Mouse (Mus musculus) E14TG2a.4 (cell line): ENCODE measurements around the gene Dock2.

Experiments used
- H3K27me3 ChIP-seq: 2 replicates; pipeline ENCODE4 v1.6.1; 2014; ENCODE audit warnings: low read length, control low read depth; ENCODE audit not compliant: insufficient read depth
- H3K36me3 ChIP-seq: 2 replicates; pipeline ENCODE4 v1.6.1; 2014; ENCODE audit warnings: low read length, control low read depth; ENCODE audit not compliant: insufficient read depth
- H3K4me1 ChIP-seq: replicated peaks from 2 replicates; pipeline ENCODE4 v1.6.1; 2014; ENCODE audit warnings: low read depth, low read length, control low read depth
- H3K4me3 ChIP-seq: replicated peaks from 2 replicates; pipeline ENCODE4 v1.5.1; 2014; ENCODE audit warnings: mild to moderate bottlenecking, low read length
- H3K9me3 ChIP-seq: 2 replicates; pipeline ENCODE4 v1.6.1; 2014; ENCODE audit warnings: low read length, control low read depth
- CTCF ChIP-seq: conservative IDR thresholded peaks from 2 replicates; pipeline ENCODE4 v1.5.1; 2014; ENCODE audit warnings: low read length
- NANOG ChIP-seq: IDR thresholded peaks from 2 replicates; pipeline ENCODE4 v1.6.1; 2014; ENCODE audit warnings: borderline replicate concordance, low read length, mixed read lengths
- POU5F1 ChIP-seq: IDR thresholded peaks from 2 replicates; pipeline ENCODE4 v1.6.1; 2014; ENCODE audit warnings: low read length, borderline replicate concordance

Gene Dock2

DNA sequence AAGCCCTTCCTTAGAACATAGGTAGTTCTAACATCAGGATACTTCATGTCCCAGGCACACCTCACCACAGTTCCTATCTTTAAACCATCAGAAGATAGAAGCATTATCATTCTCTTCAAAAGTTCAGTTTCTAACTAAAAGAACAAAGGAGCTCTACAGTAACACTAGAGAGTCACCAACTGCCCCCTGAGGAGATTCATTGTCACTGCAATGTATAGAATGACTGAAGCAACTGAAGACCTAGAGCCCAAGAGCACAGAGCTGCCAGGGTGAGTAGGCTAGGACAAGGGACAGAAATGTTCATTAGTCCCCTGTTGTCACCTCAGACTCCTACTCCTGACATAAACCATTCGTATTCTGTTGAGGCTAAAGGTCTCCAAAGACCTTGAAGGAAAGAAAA lies 316.6 kb downstream of the Dock2 start:
- Histone ChIP-seq H3K9me3 (no peaks in the 10 kb centered on the region), H3K4me1 (no peaks in the 10 kb centered on the region), H3K4me3 (no peak overlapping the region), H3K36me3 (no peaks in the 10 kb centered on the region), H3K27me3 (no peaks in the 10 kb centered on the region)
- TF ChIP-seq POU5F1 (no peak), CTCF (no peak), NANOG (no peak)

- H3K4me3 ChIP-seq: no peak overlapping the region
- H3K4me1 ChIP-seq: no peaks in the 10 kb centered on the region
- H3K9me3 ChIP-seq: no peaks in the 10 kb centered on the region
- H3K36me3 ChIP-seq: no peaks in the 10 kb centered on the region
- TF ChIP-seq POU5F1: no peak
- TF ChIP-seq NANOG: no peak
- TF ChIP-seq CTCF: no peak
- 0 out of 2 replicates have a peak, but pooled peaks cover 2% of the 10 kb centered on the region for H3K27me3 ChIP-seq
Observed at GRCm38 (mm10) chr11:34449944-34450343, 333.7 kb downstream of the Dock2 start.

- TF ChIP-seq NANOG (no peak), POU5F1 (no peak), CTCF (no peak)
- H3K4me3 ChIP-seq: no peak overlapping the region
- H3K4me1 ChIP-seq: no peaks in the 10 kb centered on the region
- H3K27me3 ChIP-seq: 0 out of 2 replicates have a peak, but pooled peaks cover 2% of the 10 kb centered on the region
- no peaks in the 10 kb centered on the region for H3K9me3 ChIP-seq
- no peaks in the 10 kb centered on the region for H3K36me3 ChIP-seq
Observed at GRCm38 (mm10) chr11:34447891-34448290, 335.8 kb downstream of the Dock2 start.

DNA sequence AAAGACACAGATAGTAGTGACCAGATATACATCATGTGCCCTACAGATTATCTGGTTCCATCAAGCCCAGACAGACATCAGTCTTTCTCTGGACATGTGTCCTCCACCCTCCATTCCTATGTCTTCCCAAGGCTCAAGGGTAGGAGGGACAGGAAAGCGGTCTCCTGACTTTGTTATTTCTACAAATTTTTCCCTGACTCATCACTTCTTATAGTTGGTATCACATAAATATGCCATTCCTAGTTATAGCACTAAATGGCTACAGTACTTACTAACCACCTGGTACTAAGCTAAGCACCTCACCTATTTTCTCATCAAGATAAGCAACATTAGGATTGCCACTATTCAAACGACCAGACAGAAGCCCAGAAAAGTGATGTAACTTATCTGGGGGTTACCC lies 345.3 kb downstream of the Dock2 start:
- TF ChIP-seq NANOG (no peak), CTCF (no peak), POU5F1 (no peak)
- Histone ChIP-seq H3K4me1 (peaks cover 34% of the 10 kb centered on the region), H3K4me3 (no peak overlapping the region), H3K9me3 (no peaks in the 10 kb centered on the region), H3K27me3 (no peaks in the 10 kb centered on the region), H3K36me3 (no peaks in the 10 kb centered on the region)

- no peak overlapping the region for H3K4me3 ChIP-seq
- H3K27me3 ChIP-seq: no peaks in the 10 kb centered on the region
- no peaks in the 10 kb centered on the region for H3K36me3 ChIP-seq
- H3K4me1 ChIP-seq: peaks cover 44% of the 10 kb centered on the region
- TF ChIP-seq NANOG: no peak
- TF ChIP-seq POU5F1: no peak
- TF ChIP-seq CTCF: no peak
- H3K9me3 ChIP-seq: no peaks in the 10 kb centered on the region
Observed at GRCm38 (mm10) chr11:34437446-34437845, 346.2 kb downstream of the Dock2 start.

DNA sequence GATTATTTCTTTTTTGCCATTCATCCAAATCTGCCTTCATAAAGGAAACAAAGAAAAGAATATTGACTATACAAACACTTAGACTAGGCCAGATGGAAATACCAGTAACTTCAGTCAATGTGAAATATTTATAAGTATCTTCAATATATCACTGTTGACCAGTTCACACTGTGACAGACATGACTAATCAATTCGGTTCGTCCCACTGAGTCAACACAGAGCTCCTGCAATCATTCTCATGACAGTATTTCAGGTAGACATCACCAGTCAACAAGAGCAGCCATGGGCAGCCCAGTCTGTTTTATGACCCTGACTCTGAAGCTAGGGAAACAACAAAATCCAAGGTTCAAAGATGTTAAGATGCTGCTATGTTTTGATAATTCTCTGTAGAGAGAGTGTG lies 351.7 kb downstream of the Dock2 start:
- H3K9me3 ChIP-seq: no peaks in the 10 kb centered on the region
- no peaks in the 10 kb centered on the region for H3K36me3 ChIP-seq
- H3K27me3 ChIP-seq: no peaks in the 10 kb centered on the region; the same call in 1 of the 2 replicates
- H3K4me1 ChIP-seq: peaks cover 45% of the 10 kb centered on the region
- no peak overlapping the region for H3K4me3 ChIP-seq
- TF ChIP-seq CTCF (no peak), POU5F1 (no peak), NANOG (no peak)

DNA sequence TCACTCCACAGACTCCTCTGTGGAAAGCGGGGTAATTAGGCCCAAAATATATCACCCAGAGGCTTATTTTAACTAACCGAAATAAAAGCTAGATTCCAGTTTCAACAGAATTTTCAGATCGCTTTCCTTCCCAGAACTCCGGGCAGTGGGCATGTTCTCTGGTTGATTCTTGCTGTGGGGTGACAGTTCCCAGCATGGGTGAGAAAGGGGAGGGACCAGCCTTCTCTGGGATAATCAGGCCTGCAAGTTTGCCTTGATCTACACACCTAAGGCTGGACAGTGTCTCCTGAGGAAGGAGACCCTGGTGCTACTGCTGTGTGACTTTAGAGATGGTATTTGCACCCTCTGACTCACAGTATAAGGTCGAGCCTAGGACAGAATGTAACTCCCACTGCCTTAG lies 352.3 kb downstream of the Dock2 start:
- Histone ChIP-seq H3K4me1 (peaks cover 39% of the 10 kb centered on the region), H3K36me3 (no peaks in the 10 kb centered on the region), H3K9me3 (no peaks in the 10 kb centered on the region), H3K27me3 (no peaks in the 10 kb centered on the region; the same call in 1 of the 2 replicates), H3K4me3 (no peak overlapping the region)
- TF ChIP-seq POU5F1 (no peak), NANOG (no peak), CTCF (no peak)

- Histone ChIP-seq H3K27me3 (no peaks in the 10 kb centered on the region; the same call in 1 of the 2 replicates), H3K36me3 (no peaks in the 10 kb centered on the region), H3K4me3 (no peak overlapping the region), H3K4me1 (peaks cover 37% of the 10 kb centered on the region), H3K9me3 (no peaks in the 10 kb centered on the region)
- TF ChIP-seq POU5F1 (peak; percentile 63; the same call in 1 of the 2 replicates), NANOG (no peak)
Observed at GRCm38 (mm10) chr11:34430940-34431339, 352.8 kb downstream of the Dock2 start.

DNA sequence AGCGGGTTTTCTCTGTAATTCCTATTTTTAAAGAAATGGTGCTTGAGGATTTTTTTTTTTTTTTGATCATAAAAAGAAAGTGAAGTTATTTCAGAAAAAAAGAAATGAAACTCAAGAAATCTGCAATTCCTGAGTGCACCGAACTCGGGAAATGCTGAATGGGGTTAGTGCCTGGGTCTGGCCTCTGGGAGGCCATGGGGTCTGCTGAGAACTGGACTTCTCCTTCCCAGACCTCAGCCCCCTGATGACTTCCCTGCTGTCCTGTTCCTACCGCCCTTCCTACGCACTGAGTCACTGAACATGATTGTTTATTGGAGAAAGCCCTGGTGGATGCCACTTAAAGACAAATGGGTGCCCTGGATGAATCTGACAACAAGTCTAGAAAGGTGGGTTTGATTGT lies 356.5 kb downstream of the Dock2 start:
- Histone ChIP-seq H3K9me3 (no peaks in the 10 kb centered on the region), H3K4me1 (peaks cover 25% of the 10 kb centered on the region), H3K4me3 (no peak overlapping the region), H3K36me3 (no peaks in the 10 kb centered on the region), H3K27me3 (no peaks in the 10 kb centered on the region; the same call in 1 of the 2 replicates)
- TF ChIP-seq CTCF (no peak), NANOG (no peak), POU5F1 (no peak)
